Mouse (Mus musculus): ENCODE measurements at regions not wholly inside any gene's neighbourhood (a gene's known extent, or its start where the extent isn't known, plus 50 kb on each side); places are given as distances from the start of the nearest gene placed in this dataset.

GRCm38 (mm10) chr4:125350056-125350455 is 140.4 kb upstream of the Grik3 start:
- no peak for DNase-seq (ENCODE audit: low spot score in 2 of 2)

GRCm38 (mm10) chr4:125339056-125339455 is 151.4 kb upstream of the Grik3 start:
- no peak for DNase-seq (ENCODE audit: low spot score in 2 of 2)

GRCm38 (mm10) chr4:125328806-125329205 is 161.7 kb upstream of the Grik3 start:
- no peak for DNase-seq (ENCODE audit: low spot score in 2 of 2)

GRCm38 (mm10) chr4:125324495-125324894 is 166.0 kb upstream of the Grik3 start:
- DNase-seq (ENCODE audit: low spot score in 2 of 2) = no peak

- no peak for DNase-seq (ENCODE audit: low spot score in 2 of 2)
Observed at GRCm38 (mm10) chr4:125319343-125319742, 171.2 kb upstream of the Grik3 start.

- no peak for DNase-seq (ENCODE audit: low spot score in 2 of 2)
Observed at GRCm38 (mm10) chr4:125318293-125318692, 172.2 kb upstream of the Grik3 start.

GRCm38 (mm10) chr4:125316876-125317275 is 173.6 kb upstream of the Grik3 start:
- DNase-seq (ENCODE audit: low spot score in 2 of 2) = no peak

GRCm38 (mm10) chr4:125315818-125316217 is 174.7 kb upstream of the Grik3 start:
- no peak for DNase-seq (ENCODE audit: low spot score in 2 of 2)

GRCm38 (mm10) chr4:125313892-125314291 is 176.6 kb upstream of the Grik3 start:
- no peak for DNase-seq (ENCODE audit: low spot score in 2 of 2)

- DNase-seq (ENCODE audit: low spot score in 2 of 2) = no peak
Observed at GRCm38 (mm10) chr4:125313252-125313651, 177.2 kb upstream of the Grik3 start.

- DNase-seq (ENCODE audit: low spot score in 2 of 2) = no peak
Observed at GRCm38 (mm10) chr4:125308171-125308570, 180.5 kb upstream of the Zc3h12a start.

GRCm38 (mm10) chr4:125305766-125306165 is 178.1 kb upstream of the Zc3h12a start:
- DNase-seq (ENCODE audit: low spot score in 2 of 2) = no peak

- DNase-seq (ENCODE audit: low spot score in 2 of 2) = no peak
Observed at GRCm38 (mm10) chr4:125302660-125303059, 175.0 kb upstream of the Zc3h12a start.

- peak in 1 of 2 experiments; percentile 34 for DNase-seq (ENCODE audit: low spot score in 2 of 2)
Observed at GRCm38 (mm10) chr4:125300503-125301457, 173.1 kb upstream of the Zc3h12a start.

GRCm38 (mm10) chr4:125290761-125291160 is 163.1 kb upstream of the Zc3h12a start:
- no peak for DNase-seq (ENCODE audit: low spot score in 2 of 2)

GRCm38 (mm10) chr4:125289709-125290108 is 162.1 kb upstream of the Zc3h12a start:
- DNase-seq (ENCODE audit: low spot score in 2 of 2) = no peak

GRCm38 (mm10) chr4:125289031-125289449 is 161.4 kb upstream of the Zc3h12a start:
- peak in 1 of 2 experiments; percentile 25 for DNase-seq (ENCODE audit: low spot score in 2 of 2)

GRCm38 (mm10) chr4:125282974-125283319 is 155.3 kb upstream of the Zc3h12a start:
- DNase-seq (ENCODE audit: low spot score in 2 of 2) = no peak

GRCm38 (mm10) chr4:125282154-125282973 is 154.7 kb upstream of the Zc3h12a start:
- DNase-seq (ENCODE audit: low spot score in 2 of 2) = peak; percentile 28 to 50

- no peak for DNase-seq (ENCODE audit: low spot score in 2 of 2)
Observed at GRCm38 (mm10) chr4:125279165-125279564, 151.5 kb upstream of the Zc3h12a start.

GRCm38 (mm10) chr4:125276861-125277260 is 149.2 kb upstream of the Zc3h12a start:
- no peak for DNase-seq (ENCODE audit: low spot score in 2 of 2)

GRCm38 (mm10) chr4:125275259-125275658 is 147.6 kb upstream of the Zc3h12a start:
- DNase-seq (ENCODE audit: low spot score in 2 of 2) = no peak

- no peak for DNase-seq (ENCODE audit: low spot score in 2 of 2)
Observed at GRCm38 (mm10) chr4:125270951-125271350, 143.3 kb upstream of the Zc3h12a start.
